Mouse (Mus musculus): Measurements from ENCODE around the gene Tob2. TPM values are rescaled to one million over a fixed set of nuclear protein-coding genes. Genes with fewer than 3 reads are reported as not detected.

Gene Tob2
- total and polyA plus RNA-seq, 2 experiments from 2014 or later = 18.2 to 19.2 TPM

DNA sequence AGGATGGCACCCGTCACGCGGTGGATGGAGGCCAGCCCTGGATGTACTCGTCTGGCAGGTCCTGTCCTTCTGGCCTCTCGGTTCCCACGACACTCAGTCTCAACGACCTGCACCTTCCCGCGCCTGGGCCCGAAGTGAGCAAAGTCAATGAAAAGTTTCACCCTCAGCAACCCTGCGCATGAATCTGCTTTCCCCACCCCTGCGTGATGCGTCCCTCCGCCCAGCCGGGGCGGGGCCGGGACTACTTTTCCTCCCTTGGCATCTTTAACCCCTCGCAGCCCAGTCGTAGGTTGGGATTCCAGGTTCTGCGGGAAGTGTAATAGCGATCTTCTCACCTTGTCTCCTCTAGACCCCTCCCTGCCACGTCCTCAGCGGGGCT, 469 bp downstream of the Tob2 start:
- Histone ChIP-seq H3K4me2 (ENCODE audit: low read depth, low read length) (peak overlapping the region; percentile 85), H3K9me3 (replicated peaks; ENCODE audit: control insufficient read depth, low read length) (no peaks in the 10 kb centered on the region), H3K4me1 (ENCODE audit: control insufficient read depth, insufficient read depth) (peaks cover 10% of the 10 kb centered on the region; the same call in 1 of the 2 replicates), H3K27ac (ENCODE audit: low read depth) (peak overlapping the region; percentile 96), H3K27me3 (ENCODE audit: control insufficient read depth, insufficient read depth, low read length) (no peaks in the 10 kb centered on the region), H3K4me3 (ENCODE audit: low read depth, low read length) (peak overlapping the region; percentile 86), H3K9ac (replicated peaks; ENCODE audit: low read depth, low read length) (peak overlapping the region; percentile 88), H3K36me3 (replicated peaks; ENCODE audit: control insufficient read depth, insufficient read depth, low read length) (no peaks in the 10 kb centered on the region)
- TF ChIP-seq EP300 (IDR thresholded peaks at IDR 0.05; ENCODE audit: low read depth) (no peak; the same call in 1 of the 2 replicates), CTCF (IDR thresholded peaks at IDR 0.05; ENCODE audit: low read depth) (no peak)
- WGBS = 0% methylated on average over 23 of the region's 23 CpGs
- DNase-seq (ENCODE audit: low spot score) (peak; percentile 91), ATAC-seq (ENCODE audit: insufficient read depth, low read depth) (peak; percentile 18; the same call in 1 of the 2 replicates)

DNA sequence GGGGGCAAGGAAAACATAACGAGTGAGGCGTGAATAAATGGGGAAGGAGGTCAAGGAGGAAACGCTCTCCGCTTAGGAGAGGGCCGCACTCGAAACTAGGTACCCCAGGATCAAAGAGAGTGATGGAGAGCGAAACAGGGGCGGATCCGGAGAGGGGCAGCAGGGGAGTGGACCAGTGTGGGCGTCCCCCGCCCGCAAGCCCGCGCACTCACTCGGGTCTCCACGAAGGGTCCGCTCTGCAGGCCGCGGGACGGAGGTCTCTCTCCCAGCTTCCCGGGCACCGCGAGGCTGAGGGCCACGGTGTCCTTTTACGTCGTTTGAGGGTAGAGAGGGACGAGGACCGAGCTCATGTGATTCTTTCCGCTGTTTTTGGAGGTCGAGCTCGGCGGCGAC, 876 bp downstream of the Tob2 start:
- Histone ChIP-seq H3K27me3 (ENCODE audit: control insufficient read depth, insufficient read depth, low read length) (no peaks in the 10 kb centered on the region), H3K4me1 (ENCODE audit: control insufficient read depth, insufficient read depth) (peaks cover 13% of the 10 kb centered on the region; the same call in 1 of the 2 replicates), H3K9ac (replicated peaks; ENCODE audit: low read depth, low read length) (peak overlapping the region; percentile 88), H3K4me2 (ENCODE audit: low read depth, low read length) (peak overlapping the region; percentile 85), H3K9me3 (replicated peaks; ENCODE audit: control insufficient read depth, low read length) (no peaks in the 10 kb centered on the region), H3K36me3 (replicated peaks; ENCODE audit: control insufficient read depth, insufficient read depth, low read length) (0 out of 2 replicates have a peak, but pooled peaks cover 3% of the 10 kb centered on the region), H3K4me3 (ENCODE audit: low read depth, low read length) (peak overlapping the region; percentile 86), H3K27ac (ENCODE audit: low read depth) (peak overlapping the region; percentile 96)
- DNase-seq (ENCODE audit: low spot score) (no peak), ATAC-seq (ENCODE audit: insufficient read depth, low read depth) (no peak)
- TF ChIP-seq EP300 (IDR thresholded peaks at IDR 0.05; ENCODE audit: low read depth) (no peak), CTCF (IDR thresholded peaks at IDR 0.05; ENCODE audit: low read depth) (no peak)
- WGBS = 0% methylated on average over 33 of the region's 33 CpGs

DNA sequence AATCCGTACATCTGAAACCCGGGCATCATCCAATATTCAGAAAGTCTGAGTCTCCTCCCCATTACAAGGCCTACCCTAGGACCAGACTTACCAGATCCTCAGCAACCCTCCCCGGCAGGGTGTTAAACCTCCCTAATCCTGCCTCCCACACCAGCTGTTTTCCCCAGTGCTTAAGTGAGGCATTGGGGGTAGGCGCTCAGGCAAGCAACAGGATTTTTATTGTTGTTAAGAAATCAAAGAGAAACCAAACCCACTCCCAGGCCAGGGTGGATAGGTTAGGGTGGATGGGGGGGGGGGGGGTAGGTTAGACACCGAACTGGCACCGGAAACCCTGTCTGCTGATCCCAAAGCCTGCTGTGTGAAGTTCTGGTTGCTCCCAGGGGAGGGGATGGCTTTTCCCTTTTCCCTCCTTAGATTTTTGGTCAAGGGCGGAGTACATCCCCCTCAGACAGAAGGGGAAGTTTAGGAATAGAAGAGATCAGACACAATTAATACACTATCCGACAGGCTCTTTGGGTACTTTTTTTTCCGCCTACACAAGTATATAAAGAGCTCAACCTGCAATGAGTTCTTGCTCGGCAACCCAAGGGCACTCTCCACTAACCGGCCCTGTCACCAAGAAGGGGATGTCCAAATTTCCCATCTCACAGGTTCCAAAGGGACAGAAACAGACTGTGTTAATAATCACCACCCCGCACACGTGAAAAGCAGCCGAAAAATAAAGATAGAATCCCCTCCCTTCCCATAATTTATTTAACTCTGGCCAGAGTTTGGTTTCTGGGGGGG, 1.5 kb downstream of the Tob2 start:
- H3K27ac ChIP-seq (ENCODE audit: low read depth) = peak overlapping the region; percentile 96
- under 1% methylated on average over 14 of the region's 14 CpGs for WGBS
- H3K4me2 ChIP-seq (ENCODE audit: low read depth, low read length) = peak overlapping the region; percentile 85
- no peaks in the 10 kb centered on the region for H3K9me3 ChIP-seq (replicated peaks; ENCODE audit: control insufficient read depth, low read length)
- ATAC-seq (ENCODE audit: insufficient read depth, low read depth) (no peak), DNase-seq (ENCODE audit: low spot score) (no peak)
- TF ChIP-seq CTCF (IDR thresholded peaks at IDR 0.05; ENCODE audit: low read depth) (no peak), EP300 (IDR thresholded peaks at IDR 0.05; ENCODE audit: low read depth) (no peak)
- peak overlapping the region; percentile 86 for H3K4me3 ChIP-seq (ENCODE audit: low read depth, low read length)
- H3K27me3 ChIP-seq (ENCODE audit: control insufficient read depth, insufficient read depth, low read length) = no peaks in the 10 kb centered on the region
- peak overlapping the region; percentile 88 for H3K9ac ChIP-seq (replicated peaks; ENCODE audit: low read depth, low read length)
- peaks cover 13% of the 10 kb centered on the region; the same call in 1 of the 2 replicates for H3K4me1 ChIP-seq (ENCODE audit: control insufficient read depth, insufficient read depth)
- peaks cover 9% of the 10 kb centered on the region for H3K36me3 ChIP-seq (replicated peaks; ENCODE audit: control insufficient read depth, insufficient read depth, low read length)

DNA sequence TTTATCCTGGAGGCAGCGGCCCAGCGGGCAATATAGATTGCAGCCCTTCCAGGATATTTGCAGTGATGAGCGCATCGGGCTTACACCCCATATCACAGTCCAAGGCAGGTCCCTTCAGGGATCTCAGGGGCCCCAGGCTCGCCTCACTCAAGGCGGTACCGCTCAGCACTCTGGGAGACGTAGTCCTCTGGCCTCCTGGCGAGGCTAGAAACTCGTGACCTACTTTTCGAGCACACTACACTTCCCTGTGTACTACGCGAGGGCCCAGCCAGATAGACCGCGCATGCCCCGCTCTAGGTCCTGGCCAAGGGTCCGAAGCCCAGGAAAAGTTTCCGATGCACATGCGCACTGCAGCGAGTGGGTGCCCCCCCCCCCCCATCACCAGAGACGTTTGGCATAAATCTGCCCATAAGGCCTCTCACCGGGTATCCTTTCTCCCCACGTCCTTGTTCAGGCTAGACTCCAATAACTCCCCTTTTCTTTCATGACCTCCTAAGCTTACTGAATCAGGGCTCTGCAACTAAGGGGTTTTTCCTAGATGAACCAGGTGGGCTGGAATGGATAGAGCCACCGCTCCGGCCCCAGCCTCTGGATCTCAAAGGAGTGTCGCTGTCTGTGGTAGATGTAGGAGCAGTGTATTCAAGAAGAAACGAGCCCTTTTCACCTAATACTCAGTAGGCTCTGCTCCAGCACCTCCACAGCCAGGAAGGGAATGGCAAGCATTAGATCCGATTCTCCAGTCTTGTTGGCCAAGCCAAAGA, 2.4 kb downstream of the Tob2 start:
- Histone ChIP-seq H3K36me3 (replicated peaks; ENCODE audit: control insufficient read depth, insufficient read depth, low read length) (peaks cover 18% of the 10 kb centered on the region), H3K27ac (ENCODE audit: low read depth) (peak overlapping the region; percentile 96), H3K9ac (replicated peaks; ENCODE audit: low read depth, low read length) (peak overlapping the region; percentile 88), H3K4me2 (ENCODE audit: low read depth, low read length) (peak overlapping the region; percentile 85), H3K4me3 (ENCODE audit: low read depth, low read length) (peak overlapping the region; percentile 86), H3K9me3 (replicated peaks; ENCODE audit: control insufficient read depth, low read length) (no peaks in the 10 kb centered on the region), H3K4me1 (ENCODE audit: control insufficient read depth, insufficient read depth) (peaks cover 13% of the 10 kb centered on the region; the same call in 1 of the 2 replicates), H3K27me3 (ENCODE audit: control insufficient read depth, insufficient read depth, low read length) (no peaks in the 10 kb centered on the region)
- ATAC-seq (ENCODE audit: insufficient read depth, low read depth) = peak; percentile 76
- TF ChIP-seq EP300 (IDR thresholded peaks at IDR 0.05; ENCODE audit: low read depth) (no peak), CTCF (IDR thresholded peaks at IDR 0.05; ENCODE audit: low read depth) (no peak)
- WGBS = under 1% methylated on average over 28 of the region's 28 CpGs
- DNase-seq (ENCODE audit: low spot score) = peak; percentile 93

DNA sequence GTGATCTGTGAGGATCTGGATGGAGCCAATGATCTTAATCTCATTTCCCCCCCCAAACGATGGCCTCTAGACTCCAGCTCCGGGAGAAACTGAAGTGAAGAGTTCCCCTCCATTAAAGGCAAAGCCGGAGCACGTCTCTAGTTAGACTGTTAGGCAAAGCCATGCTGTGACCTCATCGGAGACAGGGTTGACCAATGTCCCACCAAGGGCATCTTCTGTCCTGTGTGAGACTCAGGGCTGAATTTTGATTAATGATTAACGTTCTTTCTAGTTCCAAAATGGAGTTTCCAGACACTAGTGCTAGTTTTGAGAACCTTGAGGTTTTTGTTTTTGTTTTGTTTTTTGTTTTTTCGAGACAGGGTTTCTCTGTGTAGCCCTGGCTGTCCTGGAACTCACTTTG, 5.5 kb downstream of the Tob2 start:
- Histone ChIP-seq H3K27me3 (ENCODE audit: control insufficient read depth, insufficient read depth, low read length) (no peaks in the 10 kb centered on the region), H3K9me3 (replicated peaks; ENCODE audit: control insufficient read depth, low read length) (no peaks in the 10 kb centered on the region), H3K4me1 (ENCODE audit: control insufficient read depth, insufficient read depth) (peaks cover 15% of the 10 kb centered on the region; the same call in 1 of the 2 replicates), H3K27ac (ENCODE audit: low read depth) (no peak overlapping the region), H3K4me3 (ENCODE audit: low read depth, low read length) (no peak overlapping the region), H3K9ac (replicated peaks; ENCODE audit: low read depth, low read length) (0 out of 2 replicates have a peak overlapping the region, but pooled peaks have one; percentile 9), H3K36me3 (replicated peaks; ENCODE audit: control insufficient read depth, insufficient read depth, low read length) (peaks cover 43% of the 10 kb centered on the region), H3K4me2 (ENCODE audit: low read depth, low read length) (no peak overlapping the region)
- ATAC-seq (ENCODE audit: insufficient read depth, low read depth) (no peak), DNase-seq (ENCODE audit: low spot score) (no peak)
- TF ChIP-seq CTCF (IDR thresholded peaks at IDR 0.05; ENCODE audit: low read depth) = no peak
- no peak for TF ChIP-seq EP300 (IDR thresholded peaks at IDR 0.05; ENCODE audit: low read depth)
- 76% methylated on average over 7 of the region's 7 CpGs for WGBS

Measured in heart, postnatal 0 days (tissue).